Mouse (Mus musculus): Measurements from ENCODE around the gene Vars. TPM values are rescaled to one million over a fixed set of nuclear protein-coding genes. Genes with fewer than 3 reads are reported as not detected.

Gene Vars
- 53.6 TPM for polyA plus RNA-seq (2014; fragmentation: Illumina TruSeq; extraction: RNeasy Lipid Tissue Mini Kit (QIAGEN cat#74804); ENCODE audit: low read depth, low replicate concordance)

DNA sequence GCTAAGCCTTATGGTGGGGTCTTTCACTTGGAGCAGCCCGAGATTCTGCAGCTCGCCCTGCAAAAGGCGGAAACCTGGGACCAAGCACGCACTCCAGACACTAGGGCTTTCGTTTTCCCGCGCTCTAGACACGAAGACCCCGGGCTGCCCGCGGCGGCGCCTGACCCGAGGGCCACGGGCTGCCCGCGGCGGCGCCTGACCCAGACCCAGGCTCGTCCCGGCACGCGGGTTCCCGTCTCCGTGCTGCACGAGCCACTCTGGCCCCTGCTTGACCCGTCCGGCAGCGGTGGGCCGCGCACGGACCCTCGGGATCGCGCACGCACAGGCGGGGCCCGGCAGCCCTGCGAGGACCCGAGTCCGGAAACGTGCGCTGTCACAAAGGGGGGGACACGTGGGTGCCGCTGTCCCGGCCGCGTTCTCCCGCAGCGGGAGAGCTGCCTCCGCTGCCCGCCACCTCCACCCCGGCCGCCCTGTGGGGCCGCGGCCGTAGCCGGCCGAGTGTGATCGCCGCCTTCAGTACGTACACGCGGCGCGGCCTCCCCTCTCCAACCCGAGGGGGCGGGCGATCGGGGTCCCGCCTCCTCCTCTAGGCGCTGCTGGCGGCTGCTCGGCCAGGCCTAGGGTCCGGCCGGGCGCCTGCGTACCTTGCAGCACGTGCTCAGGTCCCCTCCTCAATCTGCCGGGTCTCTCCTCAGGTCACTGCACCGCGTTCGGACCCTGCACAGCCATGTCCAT, at the start of gene Vars:
Gene Vars, plus strand, starts transcription at position 271 of the 735 bp plus-strand sequence.

GRCm38 (mm10) chr17:34959130-34959778, 41.5 kb upstream of the Vars start, which contains the start of gene Hspa1b:
Gene Hspa1b, minus strand, starts transcription at chr17:34959238.

GRCm38 (mm10) chr17:34969822-34970221, 31.0 kb upstream of the Vars start, which contains the start of gene Gm20481:
Gene Gm20481, plus strand, starts transcription at chr17:34969912.

DNA sequence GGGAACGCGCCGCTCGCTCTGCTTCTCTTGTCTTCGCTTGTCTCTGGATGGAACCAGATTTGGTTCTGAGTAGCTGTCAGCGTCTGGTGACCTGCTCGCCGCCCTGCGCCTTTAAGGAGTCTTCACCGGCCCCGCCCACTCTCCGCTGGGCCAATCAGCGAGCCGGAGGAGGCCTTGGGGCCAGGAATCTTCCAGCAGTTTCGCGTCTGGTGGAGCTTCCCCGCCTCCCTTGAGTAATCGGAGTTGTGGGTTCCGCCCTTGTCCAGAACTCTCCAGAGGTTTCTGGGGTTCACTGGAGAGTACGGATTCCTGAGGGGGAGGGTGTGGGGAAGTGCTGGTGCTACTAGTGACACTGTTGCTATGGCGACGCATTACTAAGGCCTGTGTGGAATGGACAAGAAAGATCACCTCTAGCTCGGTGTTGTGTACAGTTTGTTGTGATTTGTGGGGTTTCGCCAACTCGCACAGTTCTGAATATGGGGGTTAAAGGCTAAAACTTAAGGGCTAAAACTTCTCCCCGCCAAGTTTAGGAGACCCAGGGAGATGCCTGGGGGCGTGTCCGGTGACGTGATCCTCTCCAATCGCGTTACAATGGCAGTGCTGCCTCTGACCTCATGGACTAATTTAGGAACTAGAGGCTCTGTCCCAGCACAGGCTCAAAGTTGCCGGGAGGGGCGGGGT, 28.6 kb upstream of the Vars start, which contains the start of the genes Hspa1a and Hspa1l:
Gene Hspa1a, minus strand, starts transcription at position 88 of the 681 bp plus-strand sequence.
Gene Hspa1l, plus strand, starts transcription at position 635 of the 681 bp plus-strand sequence.

GRCm38 (mm10) chr17:34981690-34982180, 19.1 kb upstream of the Vars start, which contains the start of gene Lsm2:
Gene Lsm2, plus strand, starts transcription at chr17:34981862.

GRCm38 (mm10) chr17:35016376-35016775, 15.6 kb downstream of the Vars start, which contains the start of gene Vwa7:
Gene Vwa7, plus strand, starts transcription at chr17:35016579.

GRCm38 (mm10) chr17:35027277-35028068, 26.7 kb downstream of the Vars start, which contains the start of gene Sapcd1:
Gene Sapcd1, minus strand, starts transcription at chr17:35028016.

GRCm38 (mm10) chr17:35046681-35047455, 46.1 kb downstream of the Vars start, which contains the start of gene Msh5:
Gene Msh5, minus strand, starts transcription at chr17:35046745.

DNA sequence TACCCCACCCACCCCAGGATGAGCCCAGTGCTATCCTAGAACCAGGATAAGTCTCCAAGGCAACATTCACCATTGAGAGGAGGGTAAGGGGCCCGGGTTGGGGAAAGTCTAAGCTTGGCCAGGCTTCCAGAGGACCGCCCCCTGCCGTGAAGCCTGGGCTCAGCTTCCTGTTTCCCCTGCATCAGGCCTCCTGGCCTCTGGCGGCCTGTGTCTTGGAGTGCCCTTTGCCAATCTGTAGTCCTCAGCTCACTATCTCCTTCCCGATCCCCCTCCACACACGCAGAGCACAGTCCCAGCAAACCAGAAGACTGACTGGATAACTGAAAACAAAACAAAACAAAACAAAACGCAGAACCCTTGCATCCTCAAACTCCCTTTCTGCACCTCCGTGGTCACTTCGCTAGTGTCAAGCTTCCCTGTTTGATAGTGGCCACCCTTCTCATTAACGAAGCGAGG, 48.8 kb downstream of the Vars start, which contains the start of gene Clic1:
Gene Clic1, plus strand, starts transcription at position 406 of the 456 bp plus-strand sequence.

DNA sequence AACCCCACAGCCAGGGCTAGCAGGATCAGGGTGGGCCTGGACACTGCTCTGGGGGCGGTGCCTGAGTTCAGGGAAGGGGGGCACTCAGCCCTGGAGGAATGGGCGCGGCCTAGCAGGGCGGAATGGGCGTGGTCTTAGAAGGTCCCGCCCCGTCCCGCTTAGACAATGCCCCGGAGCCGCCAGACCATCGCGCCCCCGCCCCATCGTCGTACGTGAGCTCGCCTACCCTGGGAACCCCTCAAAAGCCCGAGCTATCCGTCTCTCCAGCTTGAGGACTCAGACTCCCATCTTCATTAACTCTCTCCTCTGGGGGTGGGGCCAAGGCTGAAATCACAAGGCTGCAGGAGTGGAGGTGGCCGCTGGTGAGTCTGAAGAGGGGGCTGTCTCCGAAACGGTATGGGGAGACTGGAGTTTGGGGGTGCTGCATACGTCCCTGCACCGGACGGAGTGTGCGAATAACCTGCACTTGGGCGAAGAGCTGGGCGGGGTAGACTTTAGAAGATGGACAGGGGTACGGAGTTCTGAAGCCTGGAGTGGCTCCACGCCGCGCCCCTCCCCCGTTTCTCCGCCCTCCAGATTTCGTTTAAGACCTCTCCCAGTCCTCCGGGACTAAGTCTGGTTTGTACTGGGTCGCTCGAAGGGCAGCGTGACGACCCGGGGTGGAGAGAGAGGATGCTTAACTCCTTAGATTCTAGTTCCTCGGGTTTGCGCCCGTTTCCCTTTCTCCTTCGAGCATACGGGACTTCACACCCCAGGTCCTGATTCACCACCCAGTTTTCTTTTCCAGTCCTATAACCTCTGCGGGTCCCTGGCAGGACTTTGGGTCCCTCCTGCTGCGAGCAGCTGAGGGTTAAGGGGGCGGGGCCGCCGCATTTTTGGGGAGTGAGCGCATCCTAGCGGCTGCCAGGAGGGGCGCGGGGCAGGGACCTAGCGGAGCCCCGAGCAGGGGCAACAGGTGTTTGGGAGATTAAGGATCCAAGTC, 58.4 kb downstream of the Vars start, which contains the start of gene Ddah2:
Gene Ddah2, plus strand, starts transcription at position 125 of the 982 bp plus-strand sequence.

GRCm38 (mm10) chr17:35064951-35065947, 64.5 kb downstream of the Vars start, which contains the start of gene Ly6g6c:
Gene Ly6g6c, plus strand, starts transcription at chr17:35065388.

Other genes with a start within 250 kb of the Vars start
- gene Cyp21a1, start 196.4 kb upstream of the Vars start, polyA plus RNA-seq (2014; fragmentation: Illumina TruSeq; extraction: RNeasy Lipid Tissue Mini Kit (QIAGEN cat#74804); ENCODE audit: low read depth, low replicate concordance) = not detected
- 8.2 TPM for gene Stk19, start 164.0 kb upstream of the Vars start, polyA plus RNA-seq (2014; fragmentation: Illumina TruSeq; extraction: RNeasy Lipid Tissue Mini Kit (QIAGEN cat#74804); ENCODE audit: low read depth, low replicate concordance)
- gene Dxo, start 164.0 kb upstream of the Vars start, polyA plus RNA-seq (2014; fragmentation: Illumina TruSeq; extraction: RNeasy Lipid Tissue Mini Kit (QIAGEN cat#74804); ENCODE audit: low read depth, low replicate concordance) = 5.8 TPM
- 7.9 TPM for gene Skiv2l, start 150.8 kb upstream of the Vars start, polyA plus RNA-seq (2014; fragmentation: Illumina TruSeq; extraction: RNeasy Lipid Tissue Mini Kit (QIAGEN cat#74804); ENCODE audit: low read depth, low replicate concordance)
- gene Nelfe, start 150.6 kb upstream of the Vars start, polyA plus RNA-seq (2014; fragmentation: Illumina TruSeq; extraction: RNeasy Lipid Tissue Mini Kit (QIAGEN cat#74804); ENCODE audit: low read depth, low replicate concordance) = 10.0 TPM
- 0.43 TPM for gene Cfb, start 138.5 kb upstream of the Vars start, polyA plus RNA-seq (2014; fragmentation: Illumina TruSeq; extraction: RNeasy Lipid Tissue Mini Kit (QIAGEN cat#74804); ENCODE audit: low read depth, low replicate concordance)
- 0.18 TPM for gene Zbtb12, start 121.5 kb upstream of the Vars start, polyA plus RNA-seq (2014; fragmentation: Illumina TruSeq; extraction: RNeasy Lipid Tissue Mini Kit (QIAGEN cat#74804); ENCODE audit: low read depth, low replicate concordance)
- gene Gm20547, start 118.9 kb upstream of the Vars start, polyA plus RNA-seq (2014; fragmentation: Illumina TruSeq; extraction: RNeasy Lipid Tissue Mini Kit (QIAGEN cat#74804); ENCODE audit: low read depth, low replicate concordance) = 0.08 TPM
- gene C2, start 102.7 kb upstream of the Vars start, polyA plus RNA-seq (2014; fragmentation: Illumina TruSeq; extraction: RNeasy Lipid Tissue Mini Kit (QIAGEN cat#74804); ENCODE audit: low read depth, low replicate concordance) = 6.5 TPM
- gene Ehmt2, start 102.5 kb upstream of the Vars start, polyA plus RNA-seq (2014; fragmentation: Illumina TruSeq; extraction: RNeasy Lipid Tissue Mini Kit (QIAGEN cat#74804); ENCODE audit: low read depth, low replicate concordance) = 25.4 TPM
- not detected for gene Slc44a4, start 86.5 kb upstream of the Vars start, polyA plus RNA-seq (2014; fragmentation: Illumina TruSeq; extraction: RNeasy Lipid Tissue Mini Kit (QIAGEN cat#74804); ENCODE audit: low read depth, low replicate concordance)
- gene Neu1, start 69.7 kb upstream of the Vars start, polyA plus RNA-seq (2014; fragmentation: Illumina TruSeq; extraction: RNeasy Lipid Tissue Mini Kit (QIAGEN cat#74804); ENCODE audit: low read depth, low replicate concordance) = 0.41 TPM
- gene Hspa1b, start 41.7 kb upstream of the Vars start, polyA plus RNA-seq (2014; fragmentation: Illumina TruSeq; extraction: RNeasy Lipid Tissue Mini Kit (QIAGEN cat#74804); ENCODE audit: low read depth, low replicate concordance) = 0.56 TPM
- gene Gm20481, start 31.1 kb upstream of the Vars start, polyA plus RNA-seq (2014; fragmentation: Illumina TruSeq; extraction: RNeasy Lipid Tissue Mini Kit (QIAGEN cat#74804); ENCODE audit: low read depth, low replicate concordance) = not detected
- gene Hspa1a, start 28.8 kb upstream of the Vars start, polyA plus RNA-seq (2014; fragmentation: Illumina TruSeq; extraction: RNeasy Lipid Tissue Mini Kit (QIAGEN cat#74804); ENCODE audit: low read depth, low replicate concordance) = 0.57 TPM
- gene Hspa1l, start 28.3 kb upstream of the Vars start, polyA plus RNA-seq (2014; fragmentation: Illumina TruSeq; extraction: RNeasy Lipid Tissue Mini Kit (QIAGEN cat#74804); ENCODE audit: low read depth, low replicate concordance) = 215 TPM
- 115 TPM for gene Lsm2, start 19.1 kb upstream of the Vars start, polyA plus RNA-seq (2014; fragmentation: Illumina TruSeq; extraction: RNeasy Lipid Tissue Mini Kit (QIAGEN cat#74804); ENCODE audit: low read depth, low replicate concordance)
- gene Vwa7, start 15.6 kb downstream of the Vars start, polyA plus RNA-seq (2014; fragmentation: Illumina TruSeq; extraction: RNeasy Lipid Tissue Mini Kit (QIAGEN cat#74804); ENCODE audit: low read depth, low replicate concordance) = 0.15 TPM
- not detected for gene Sapcd1, start 27.0 kb downstream of the Vars start, polyA plus RNA-seq (2014; fragmentation: Illumina TruSeq; extraction: RNeasy Lipid Tissue Mini Kit (QIAGEN cat#74804); ENCODE audit: low read depth, low replicate concordance)
- gene Msh5, start 45.8 kb downstream of the Vars start, polyA plus RNA-seq (2014; fragmentation: Illumina TruSeq; extraction: RNeasy Lipid Tissue Mini Kit (QIAGEN cat#74804); ENCODE audit: low read depth, low replicate concordance) = 8.7 TPM
- 10.5 TPM for gene Clic1, start 49.0 kb downstream of the Vars start, polyA plus RNA-seq (2014; fragmentation: Illumina TruSeq; extraction: RNeasy Lipid Tissue Mini Kit (QIAGEN cat#74804); ENCODE audit: low read depth, low replicate concordance)
- 0.56 TPM for gene Ddah2, start 58.0 kb downstream of the Vars start, polyA plus RNA-seq (2014; fragmentation: Illumina TruSeq; extraction: RNeasy Lipid Tissue Mini Kit (QIAGEN cat#74804); ENCODE audit: low read depth, low replicate concordance)
- 19.3 TPM for gene Ly6g6c, start 64.4 kb downstream of the Vars start, polyA plus RNA-seq (2014; fragmentation: Illumina TruSeq; extraction: RNeasy Lipid Tissue Mini Kit (QIAGEN cat#74804); ENCODE audit: low read depth, low replicate concordance)
- 1.5 TPM for gene Mpig6b, start 65.2 kb downstream of the Vars start, polyA plus RNA-seq (2014; fragmentation: Illumina TruSeq; extraction: RNeasy Lipid Tissue Mini Kit (QIAGEN cat#74804); ENCODE audit: low read depth, low replicate concordance)
- not detected for gene Ly6g6e, start 75.9 kb downstream of the Vars start, polyA plus RNA-seq (2014; fragmentation: Illumina TruSeq; extraction: RNeasy Lipid Tissue Mini Kit (QIAGEN cat#74804); ENCODE audit: low read depth, low replicate concordance)
- not detected for gene Ly6g6d, start 77.1 kb downstream of the Vars start, polyA plus RNA-seq (2014; fragmentation: Illumina TruSeq; extraction: RNeasy Lipid Tissue Mini Kit (QIAGEN cat#74804); ENCODE audit: low read depth, low replicate concordance)
- not detected for gene Ly6g6f, start 84.6 kb downstream of the Vars start, polyA plus RNA-seq (2014; fragmentation: Illumina TruSeq; extraction: RNeasy Lipid Tissue Mini Kit (QIAGEN cat#74804); ENCODE audit: low read depth, low replicate concordance)
- gene Abhd16a, start 88.3 kb downstream of the Vars start, polyA plus RNA-seq (2014; fragmentation: Illumina TruSeq; extraction: RNeasy Lipid Tissue Mini Kit (QIAGEN cat#74804); ENCODE audit: low read depth, low replicate concordance) = 8.2 TPM
- not detected for gene Ly6g5c, start 107.3 kb downstream of the Vars start, polyA plus RNA-seq (2014; fragmentation: Illumina TruSeq; extraction: RNeasy Lipid Tissue Mini Kit (QIAGEN cat#74804); ENCODE audit: low read depth, low replicate concordance)
- gene Ly6g5b, start 114.4 kb downstream of the Vars start, polyA plus RNA-seq (2014; fragmentation: Illumina TruSeq; extraction: RNeasy Lipid Tissue Mini Kit (QIAGEN cat#74804); ENCODE audit: low read depth, low replicate concordance) = not detected
- 8.7 TPM for gene Gpank1, start 120.5 kb downstream of the Vars start, polyA plus RNA-seq (2014; fragmentation: Illumina TruSeq; extraction: RNeasy Lipid Tissue Mini Kit (QIAGEN cat#74804); ENCODE audit: low read depth, low replicate concordance)
- 948 TPM for gene Csnk2b, start 121.1 kb downstream of the Vars start, polyA plus RNA-seq (2014; fragmentation: Illumina TruSeq; extraction: RNeasy Lipid Tissue Mini Kit (QIAGEN cat#74804); ENCODE audit: low read depth, low replicate concordance)
- gene D17H6S53E, start 125.4 kb downstream of the Vars start, polyA plus RNA-seq (2014; fragmentation: Illumina TruSeq; extraction: RNeasy Lipid Tissue Mini Kit (QIAGEN cat#74804); ENCODE audit: low read depth, low replicate concordance) = 0.28 TPM
- not detected for gene Apom, start 131.1 kb downstream of the Vars start, polyA plus RNA-seq (2014; fragmentation: Illumina TruSeq; extraction: RNeasy Lipid Tissue Mini Kit (QIAGEN cat#74804); ENCODE audit: low read depth, low replicate concordance)
- 44.2 TPM for gene Bag6, start 134.2 kb downstream of the Vars start, polyA plus RNA-seq (2014; fragmentation: Illumina TruSeq; extraction: RNeasy Lipid Tissue Mini Kit (QIAGEN cat#74804); ENCODE audit: low read depth, low replicate concordance)
- gene Prrc2a, start 163.9 kb downstream of the Vars start, polyA plus RNA-seq (2014; fragmentation: Illumina TruSeq; extraction: RNeasy Lipid Tissue Mini Kit (QIAGEN cat#74804); ENCODE audit: low read depth, low replicate concordance) = 14.1 TPM
- gene Aif1, start 175.1 kb downstream of the Vars start, polyA plus RNA-seq (2014; fragmentation: Illumina TruSeq; extraction: RNeasy Lipid Tissue Mini Kit (QIAGEN cat#74804); ENCODE audit: low read depth, low replicate concordance) = 379 TPM
- not detected for gene Lst1, start 187.5 kb downstream of the Vars start, polyA plus RNA-seq (2014; fragmentation: Illumina TruSeq; extraction: RNeasy Lipid Tissue Mini Kit (QIAGEN cat#74804); ENCODE audit: low read depth, low replicate concordance)
- not detected for gene Ltb, start 193.5 kb downstream of the Vars start, polyA plus RNA-seq (2014; fragmentation: Illumina TruSeq; extraction: RNeasy Lipid Tissue Mini Kit (QIAGEN cat#74804); ENCODE audit: low read depth, low replicate concordance)
- not detected for gene Tnf, start 201.0 kb downstream of the Vars start, polyA plus RNA-seq (2014; fragmentation: Illumina TruSeq; extraction: RNeasy Lipid Tissue Mini Kit (QIAGEN cat#74804); ENCODE audit: low read depth, low replicate concordance)
- not detected for gene Lta, start 204.4 kb downstream of the Vars start, polyA plus RNA-seq (2014; fragmentation: Illumina TruSeq; extraction: RNeasy Lipid Tissue Mini Kit (QIAGEN cat#74804); ENCODE audit: low read depth, low replicate concordance)
- not detected for gene Gm16181, start 219.8 kb downstream of the Vars start, polyA plus RNA-seq (2014; fragmentation: Illumina TruSeq; extraction: RNeasy Lipid Tissue Mini Kit (QIAGEN cat#74804); ENCODE audit: low read depth, low replicate concordance)
- 10.2 TPM for gene Atp6v1g2, start 232.7 kb downstream of the Vars start, polyA plus RNA-seq (2014; fragmentation: Illumina TruSeq; extraction: RNeasy Lipid Tissue Mini Kit (QIAGEN cat#74804); ENCODE audit: low read depth, low replicate concordance)
- gene Nfkbil1, start 234.8 kb downstream of the Vars start, polyA plus RNA-seq (2014; fragmentation: Illumina TruSeq; extraction: RNeasy Lipid Tissue Mini Kit (QIAGEN cat#74804); ENCODE audit: low read depth, low replicate concordance) = 0.56 TPM
- 7.1 TPM for gene Ddx39b, start 240.8 kb downstream of the Vars start, polyA plus RNA-seq (2014; fragmentation: Illumina TruSeq; extraction: RNeasy Lipid Tissue Mini Kit (QIAGEN cat#74804); ENCODE audit: low read depth, low replicate concordance)

Measured in testis, adult 10 weeks (tissue).